Mouse (Mus musculus): ENCODE data around the gene Prkce. TPM values are rescaled to one million over a fixed set of nuclear protein-coding genes. Genes with fewer than 3 reads are reported as not detected.

Gene Prkce
- total and polyA plus RNA-seq, 2 experiments from 2014 or later = 8.1 to 12.6 TPM

DNA sequence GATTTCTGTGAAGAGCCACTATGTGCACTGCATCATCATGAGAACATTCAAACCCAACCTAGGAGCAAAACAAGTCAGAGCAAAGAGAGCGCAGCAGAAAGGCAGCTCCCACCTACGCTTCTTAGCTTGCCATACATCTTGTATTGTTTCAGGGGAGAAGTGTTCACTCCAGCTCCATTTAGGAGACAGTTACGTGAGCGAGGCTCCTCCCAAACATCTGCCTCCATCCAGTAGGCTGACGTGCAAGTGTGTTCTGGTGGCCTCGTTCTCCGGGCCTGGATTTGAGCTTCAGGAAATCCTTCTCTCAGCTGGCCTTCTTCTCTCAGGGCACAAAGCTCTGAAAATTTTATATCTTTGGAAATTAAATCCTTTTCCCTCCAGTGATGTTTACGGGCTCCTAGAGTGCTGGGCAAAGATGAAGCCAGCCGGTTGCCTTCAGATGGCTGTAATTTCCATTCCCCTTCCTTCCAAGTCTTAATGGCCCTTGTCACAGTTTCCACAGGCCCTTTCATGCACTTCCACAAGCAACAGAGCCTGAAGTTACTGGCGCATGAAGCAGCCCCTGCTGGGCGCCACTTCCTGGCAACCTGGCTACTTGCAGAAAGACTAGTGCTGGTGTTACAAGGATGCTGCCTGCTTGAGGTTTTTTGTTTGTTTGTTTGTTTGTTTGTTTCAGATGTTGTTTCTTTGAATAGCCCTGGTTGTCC is 237.4 kb downstream of the Prkce start:
- Histone ChIP-seq H3K9ac (replicated peaks; ENCODE audit: low read depth, low read length) (no peak overlapping the region), H3K27ac (ENCODE audit: low read depth) (no peak overlapping the region), H3K4me3 (ENCODE audit: low read depth, low read length) (no peak overlapping the region), H3K27me3 (ENCODE audit: control insufficient read depth, insufficient read depth, low read length) (no peaks in the 10 kb centered on the region), H3K36me3 (replicated peaks; ENCODE audit: control insufficient read depth, insufficient read depth, low read length) (no peaks in the 10 kb centered on the region), H3K4me1 (ENCODE audit: control insufficient read depth, insufficient read depth) (peaks cover 21% of the 10 kb centered on the region), H3K4me2 (ENCODE audit: low read depth, low read length) (no peak overlapping the region), H3K9me3 (replicated peaks; ENCODE audit: control insufficient read depth, low read length) (no peaks in the 10 kb centered on the region)
- ATAC-seq (ENCODE audit: insufficient read depth, low read depth) = no peak
- WGBS = 82% methylated on average over 11 of the region's 11 CpGs
- no peak for TF ChIP-seq EP300 (IDR thresholded peaks at IDR 0.05; ENCODE audit: low read depth)
- no peak for TF ChIP-seq CTCF (IDR thresholded peaks at IDR 0.05; ENCODE audit: low read depth)
- DNase-seq (ENCODE audit: low spot score) = no peak

GRCm38 (mm10) chr17:86405644-86406043 is 238.1 kb downstream of the Prkce start:
- Histone ChIP-seq H3K4me1 (ENCODE audit: control insufficient read depth, insufficient read depth) (peaks cover 14% of the 10 kb centered on the region), H3K9me3 (replicated peaks; ENCODE audit: control insufficient read depth, low read length) (no peaks in the 10 kb centered on the region), H3K4me2 (ENCODE audit: low read depth, low read length) (no peak overlapping the region), H3K9ac (replicated peaks; ENCODE audit: low read depth, low read length) (no peak overlapping the region), H3K27me3 (ENCODE audit: control insufficient read depth, insufficient read depth, low read length) (no peaks in the 10 kb centered on the region), H3K36me3 (replicated peaks; ENCODE audit: control insufficient read depth, insufficient read depth, low read length) (no peaks in the 10 kb centered on the region), H3K27ac (ENCODE audit: low read depth) (no peak overlapping the region), H3K4me3 (ENCODE audit: low read depth, low read length) (no peak overlapping the region)
- 60% methylated on average over 8 of the region's 8 CpGs for WGBS
- DNase-seq (ENCODE audit: low spot score) (no peak), ATAC-seq (ENCODE audit: insufficient read depth, low read depth) (no peak)
- no peak for TF ChIP-seq CTCF (IDR thresholded peaks at IDR 0.05; ENCODE audit: low read depth)
- no peak for TF ChIP-seq EP300 (IDR thresholded peaks at IDR 0.05; ENCODE audit: low read depth)

DNA sequence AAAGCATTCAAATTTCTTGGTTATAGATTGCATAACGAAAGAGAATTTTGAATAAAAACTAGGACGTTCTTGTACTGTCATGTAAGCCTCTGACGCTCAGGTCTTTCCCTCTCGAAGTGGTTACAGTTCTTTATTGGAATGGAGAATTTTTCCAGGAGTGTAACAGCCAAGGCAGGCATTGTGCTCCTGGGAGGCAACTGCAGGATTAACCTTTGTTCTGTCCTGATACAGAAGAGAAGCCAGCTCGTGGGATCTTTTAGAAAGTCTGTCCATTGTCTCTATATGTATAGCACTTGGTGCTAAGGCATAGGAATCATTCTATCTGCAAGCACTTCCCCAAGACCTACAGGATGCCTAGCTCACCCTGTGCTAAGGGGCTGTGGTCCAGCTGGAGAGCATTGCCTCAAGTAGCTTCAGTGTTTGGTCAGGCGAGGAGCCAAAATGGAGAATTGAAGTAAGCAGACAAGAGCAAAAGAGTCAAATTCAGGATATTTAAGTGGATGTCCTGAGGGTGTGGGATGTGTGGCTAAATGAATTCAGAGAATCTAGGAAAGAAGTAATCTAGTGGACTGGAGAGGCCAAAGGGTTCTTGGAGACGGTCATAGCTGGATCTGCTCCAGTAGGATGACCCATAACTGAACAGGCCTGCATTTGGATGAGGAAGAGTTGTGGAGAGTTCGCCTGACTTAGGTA is 240.5 kb downstream of the Prkce start:
- ATAC-seq (ENCODE audit: insufficient read depth, low read depth) = no peak
- Histone ChIP-seq H3K9me3 (replicated peaks; ENCODE audit: control insufficient read depth, low read length) (no peaks in the 10 kb centered on the region), H3K4me2 (ENCODE audit: low read depth, low read length) (no peak overlapping the region), H3K27me3 (ENCODE audit: control insufficient read depth, insufficient read depth, low read length) (no peaks in the 10 kb centered on the region), H3K4me3 (ENCODE audit: low read depth, low read length) (no peak overlapping the region), H3K9ac (replicated peaks; ENCODE audit: low read depth, low read length) (no peak overlapping the region), H3K4me1 (ENCODE audit: control insufficient read depth, insufficient read depth) (peaks cover 25% of the 10 kb centered on the region), H3K27ac (ENCODE audit: low read depth) (no peak overlapping the region), H3K36me3 (replicated peaks; ENCODE audit: control insufficient read depth, insufficient read depth, low read length) (no peaks in the 10 kb centered on the region)
- DNase-seq (ENCODE audit: low spot score) = no peak
- WGBS = 74% methylated on average over 8 of the region's 8 CpGs
- TF ChIP-seq CTCF (IDR thresholded peaks at IDR 0.05; ENCODE audit: low read depth) = no peak
- TF ChIP-seq EP300 (IDR thresholded peaks at IDR 0.05; ENCODE audit: low read depth) = no peak

GRCm38 (mm10) chr17:86408614-86409006 is 241.0 kb downstream of the Prkce start:
- no peak overlapping the region for H3K4me2 ChIP-seq (ENCODE audit: low read depth, low read length)
- 89% methylated on average over 5 of the region's 5 CpGs for WGBS
- H3K27me3 ChIP-seq (ENCODE audit: control insufficient read depth, insufficient read depth, low read length) = no peaks in the 10 kb centered on the region
- TF ChIP-seq CTCF (IDR thresholded peaks at IDR 0.05; ENCODE audit: low read depth) (no peak), EP300 (IDR thresholded peaks at IDR 0.05; ENCODE audit: low read depth) (no peak)
- ATAC-seq (ENCODE audit: insufficient read depth, low read depth) (no peak), DNase-seq (ENCODE audit: low spot score) (no peak)
- H3K27ac ChIP-seq (ENCODE audit: low read depth) = no peak overlapping the region
- no peak overlapping the region for H3K4me3 ChIP-seq (ENCODE audit: low read depth, low read length)
- H3K4me1 ChIP-seq (ENCODE audit: control insufficient read depth, insufficient read depth) = peaks cover 25% of the 10 kb centered on the region
- no peaks in the 10 kb centered on the region for H3K9me3 ChIP-seq (replicated peaks; ENCODE audit: control insufficient read depth, low read length)
- no peaks in the 10 kb centered on the region for H3K36me3 ChIP-seq (replicated peaks; ENCODE audit: control insufficient read depth, insufficient read depth, low read length)
- H3K9ac ChIP-seq (replicated peaks; ENCODE audit: low read depth, low read length) = no peak overlapping the region

- Histone ChIP-seq H3K4me2 (ENCODE audit: low read depth, low read length) (no peak overlapping the region), H3K27ac (ENCODE audit: low read depth) (no peak overlapping the region), H3K4me1 (ENCODE audit: control insufficient read depth, insufficient read depth) (peaks cover 25% of the 10 kb centered on the region), H3K36me3 (replicated peaks; ENCODE audit: control insufficient read depth, insufficient read depth, low read length) (no peaks in the 10 kb centered on the region), H3K9ac (replicated peaks; ENCODE audit: low read depth, low read length) (no peak overlapping the region), H3K4me3 (ENCODE audit: low read depth, low read length) (no peak overlapping the region), H3K27me3 (ENCODE audit: control insufficient read depth, insufficient read depth, low read length) (no peaks in the 10 kb centered on the region), H3K9me3 (replicated peaks; ENCODE audit: control insufficient read depth, low read length) (no peaks in the 10 kb centered on the region)
- DNase-seq (ENCODE audit: low spot score) = no peak
- TF ChIP-seq CTCF (IDR thresholded peaks at IDR 0.05; ENCODE audit: low read depth) (no peak), EP300 (IDR thresholded peaks at IDR 0.05; ENCODE audit: low read depth) (no peak)
- ATAC-seq (ENCODE audit: insufficient read depth, low read depth) = no peak
- 86% methylated on average over 8 of the region's 8 CpGs for WGBS
These were observed 241.9 kb downstream of the Prkce start for GRCm38 (mm10) chr17:86409485-86409884.
